Mouse (Mus musculus): ENCODE results near the gene Yeats2.

DNA sequence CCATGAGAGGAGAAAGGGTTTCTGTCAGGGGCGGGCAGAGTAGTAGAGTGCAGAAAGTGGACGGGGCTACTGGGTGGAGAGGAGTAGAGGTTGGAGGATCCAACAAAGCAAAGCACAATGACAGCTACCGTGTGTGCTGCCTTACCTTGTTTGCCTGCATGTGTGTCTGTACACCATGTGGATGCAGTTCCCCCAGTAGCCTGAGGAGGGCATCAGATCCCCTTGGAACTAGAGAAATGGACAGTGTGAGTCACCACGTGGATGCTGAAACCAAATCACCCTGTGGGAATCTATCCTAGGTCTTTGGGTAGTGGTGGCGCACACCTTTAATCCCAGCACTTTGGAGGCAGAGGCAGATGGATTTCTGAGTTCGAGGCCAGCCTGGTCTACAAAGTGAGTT is 31.9 kb upstream of the Yeats2 start:
- no peak for TF ChIP-seq POLR2A (IDR thresholded peaks at IDR 0.05; ENCODE audit: insufficient read depth, low read depth, low read length)
- no peak for TF ChIP-seq CTCF (IDR thresholded peaks at IDR 0.05; ENCODE audit: insufficient read depth, low read depth, low read length)
